Mouse (Mus musculus) adrenal gland, adult (tissue): ENCODE measurements around the gene Lin54.
"Not testable (repeated sequence)": the region's sequence is repeated elsewhere in the genome, so short reads cannot be mapped to it uniquely, and the experiment has no call there.

ENCODE experiments used
- DNase-seq, 2 experiments: peaks; one replicate each; pipeline ENCODE4 v3.0.0; 2022 to 2023; ENCODE audit warnings: low spot score in 1 of 2; ENCODE audit not compliant: inconsistent age in 2 of 2

Lin54 gene

DNA sequence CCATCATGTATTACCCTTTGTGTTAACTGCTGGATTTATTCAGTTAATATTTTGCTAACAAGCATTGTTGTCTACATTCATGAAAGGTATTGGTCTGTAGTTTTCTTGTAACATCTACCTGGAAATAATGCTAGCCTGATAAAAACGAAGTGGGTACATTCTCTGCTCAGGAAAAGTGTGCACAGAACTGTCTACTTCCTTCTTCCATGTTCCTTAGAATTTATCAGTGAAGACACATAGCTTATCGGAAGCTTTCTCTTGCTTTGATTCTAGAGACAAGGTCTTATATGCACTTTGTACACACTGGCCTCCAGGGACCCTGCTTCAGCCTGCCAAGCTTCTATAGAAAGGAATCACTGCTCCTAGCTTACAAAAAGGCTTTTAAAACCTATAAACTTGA lies 11.1 kb downstream of the Lin54 start:
- DNase-seq: no peak

DNA sequence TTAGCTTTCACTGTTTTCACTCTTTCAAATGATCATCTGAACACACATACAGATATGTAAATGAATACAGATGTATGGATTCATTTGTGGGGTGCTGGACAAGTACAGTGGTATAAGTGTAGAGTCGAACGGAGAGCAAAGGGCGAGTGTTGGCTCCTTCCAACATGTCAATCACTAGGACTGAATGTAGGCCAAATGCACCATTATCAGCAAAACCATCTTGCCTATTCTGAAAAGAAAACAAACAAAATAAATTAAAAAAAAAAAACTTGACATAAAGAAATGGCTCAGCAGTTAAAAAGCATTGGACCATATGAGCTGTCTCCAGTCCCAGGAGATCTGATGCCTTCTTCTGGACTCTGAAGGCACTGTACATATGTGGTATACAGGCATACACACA lies 12.2 kb downstream of the Lin54 start:
- DNase-seq: no peak

DNA sequence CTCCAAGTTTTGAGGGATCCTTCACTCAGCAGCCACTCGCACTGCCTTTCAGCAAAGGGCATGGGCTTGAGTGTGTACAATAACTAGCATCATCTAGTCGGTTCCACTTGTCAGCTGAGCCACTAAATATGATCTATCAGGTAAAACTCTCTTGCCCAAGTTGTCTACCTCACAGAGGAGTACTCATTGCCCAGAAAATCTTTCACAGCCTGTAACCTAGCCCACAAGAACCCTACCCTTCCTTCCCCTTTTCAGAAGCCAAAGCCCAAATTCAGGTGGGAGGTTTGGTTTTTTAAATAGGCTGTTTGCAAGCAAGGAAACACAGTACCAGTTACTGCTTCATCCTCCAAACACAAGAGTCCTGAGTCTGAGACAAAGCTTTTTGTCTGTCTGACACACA lies 13.3 kb downstream of the Lin54 start:
- no peak for DNase-seq

DNA sequence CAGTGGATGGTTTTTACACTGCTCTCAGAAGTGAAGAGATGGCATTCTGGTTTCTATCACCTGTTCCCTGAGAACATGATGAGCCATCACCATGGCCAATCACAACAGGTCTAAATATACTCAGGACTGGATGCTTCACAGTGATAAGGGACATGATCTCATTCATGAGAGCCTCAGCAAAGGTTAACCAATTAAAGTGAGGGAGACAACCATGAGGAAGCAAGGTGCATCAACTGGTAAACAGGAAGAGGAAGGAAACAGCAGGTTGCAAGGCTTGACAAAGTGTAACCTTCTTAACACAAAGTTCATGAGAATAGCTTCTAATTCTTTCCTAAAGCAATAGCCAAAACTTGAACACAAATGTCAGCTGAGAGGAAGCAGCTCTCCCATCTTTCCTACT lies 16.9 kb downstream of the Lin54 start:
- no peak for DNase-seq

- no peak for DNase-seq
These were observed 22.8 kb downstream of the Lin54 start for GRCm38 (mm10) chr5:100477604-100478003.

GRCm38 (mm10) chr5:100476328-100476727 lies 24.1 kb downstream of the Lin54 start:
- no peak for DNase-seq

DNA sequence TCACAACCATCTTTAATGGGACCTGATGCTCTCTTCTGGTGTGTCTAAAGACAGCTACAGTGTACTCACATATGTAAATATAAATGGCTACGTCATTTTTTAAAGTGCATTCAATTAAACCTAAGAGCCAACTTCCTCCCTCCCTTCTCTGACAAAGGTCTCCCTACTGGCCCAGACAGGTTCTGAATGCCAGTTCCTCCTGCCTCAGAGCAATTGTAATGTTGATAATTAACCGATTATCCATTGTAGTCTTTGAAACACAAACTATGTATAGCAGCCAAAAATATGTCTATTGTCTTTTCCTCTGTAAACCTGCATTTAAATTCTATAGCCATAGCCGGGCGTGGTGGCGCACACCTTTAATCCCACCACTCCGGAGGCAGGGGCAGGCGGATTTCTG lies 33.1 kb downstream of the Lin54 start:
- no peak for DNase-seq

- DNase-seq: no peak
These were observed 33.8 kb downstream of the Lin54 start for GRCm38 (mm10) chr5:100466624-100467023.

- DNase-seq: no peak
These were observed 38.1 kb downstream of the Lin54 start for GRCm38 (mm10) chr5:100462374-100462773.

DNA sequence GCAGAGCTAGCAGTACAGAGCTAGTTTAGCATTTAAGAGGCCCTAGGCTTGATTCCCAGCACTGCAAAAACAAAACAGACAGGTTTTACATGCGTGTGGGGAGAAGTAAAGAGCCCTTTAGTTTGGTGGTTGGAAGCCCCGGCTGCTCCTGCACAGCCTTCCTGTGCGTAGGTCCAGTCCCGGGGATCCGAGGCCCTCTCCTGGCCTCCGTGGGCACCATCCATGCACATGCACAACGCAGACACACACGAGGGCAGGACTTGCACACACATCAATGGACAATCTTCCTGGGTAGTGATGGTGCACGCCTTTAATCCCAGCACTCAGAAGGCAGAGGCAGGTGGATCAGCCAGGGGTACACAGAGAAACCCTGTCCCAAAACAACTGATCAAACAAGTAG lies 38.9 kb downstream of the Lin54 start:
- no peak for DNase-seq

DNA sequence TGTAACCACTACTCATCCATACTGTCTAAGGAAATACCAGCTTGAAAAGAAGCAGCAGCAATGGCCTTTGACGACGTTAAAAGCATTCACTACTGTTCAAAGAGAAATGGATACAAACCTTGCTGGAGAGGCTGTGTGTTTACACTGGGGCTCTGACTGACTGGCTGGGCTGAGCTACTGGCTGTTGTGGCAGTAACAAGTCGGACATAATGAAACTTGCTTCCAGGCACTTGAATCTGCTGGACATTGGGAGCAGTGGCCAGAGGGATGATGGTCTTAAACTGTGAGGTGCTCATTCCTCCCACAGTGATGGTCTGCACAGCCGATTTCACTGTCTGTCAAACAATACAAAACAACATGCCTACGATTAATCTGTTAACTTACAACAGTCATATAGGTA lies 41.0 kb downstream of the Lin54 start:
- DNase-seq: no peak

- DNase-seq: no peak
These were observed 48.6 kb downstream of the Lin54 start for GRCm38 (mm10) chr5:100451871-100452270.

- no peak for DNase-seq
These were observed 61.6 kb downstream of the Lin54 start for GRCm38 (mm10) chr5:100438796-100439195.

- DNase-seq: no peak
These were observed 62.5 kb downstream of the Lin54 start for GRCm38 (mm10) chr5:100437917-100438316.

DNA sequence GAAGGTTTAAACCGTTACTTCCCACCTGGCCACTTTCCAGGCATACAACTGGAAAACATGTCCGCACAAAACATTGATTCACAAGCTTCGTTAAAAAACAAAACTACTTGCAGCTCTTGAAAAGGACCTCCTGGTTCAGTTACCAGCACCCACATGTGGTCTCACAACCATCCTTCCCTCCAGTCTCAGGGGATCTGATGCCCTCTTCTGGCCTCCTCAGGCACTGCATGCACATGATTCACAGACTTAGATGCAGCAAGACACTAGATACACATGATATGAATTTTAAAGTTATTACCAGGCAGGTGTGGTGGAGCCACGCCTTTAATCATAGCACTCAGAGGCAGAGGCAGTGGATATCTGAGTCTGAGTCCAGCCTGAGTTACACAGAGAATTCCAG lies 63.4 kb downstream of the Lin54 start:
- no peak for DNase-seq

GRCm38 (mm10) chr5:100430966-100431365 lies 69.5 kb downstream of the Lin54 start:
- no peak for DNase-seq

- no peak for DNase-seq
These were observed 70.4 kb downstream of the Lin54 start for GRCm38 (mm10) chr5:100430076-100430390.

DNA sequence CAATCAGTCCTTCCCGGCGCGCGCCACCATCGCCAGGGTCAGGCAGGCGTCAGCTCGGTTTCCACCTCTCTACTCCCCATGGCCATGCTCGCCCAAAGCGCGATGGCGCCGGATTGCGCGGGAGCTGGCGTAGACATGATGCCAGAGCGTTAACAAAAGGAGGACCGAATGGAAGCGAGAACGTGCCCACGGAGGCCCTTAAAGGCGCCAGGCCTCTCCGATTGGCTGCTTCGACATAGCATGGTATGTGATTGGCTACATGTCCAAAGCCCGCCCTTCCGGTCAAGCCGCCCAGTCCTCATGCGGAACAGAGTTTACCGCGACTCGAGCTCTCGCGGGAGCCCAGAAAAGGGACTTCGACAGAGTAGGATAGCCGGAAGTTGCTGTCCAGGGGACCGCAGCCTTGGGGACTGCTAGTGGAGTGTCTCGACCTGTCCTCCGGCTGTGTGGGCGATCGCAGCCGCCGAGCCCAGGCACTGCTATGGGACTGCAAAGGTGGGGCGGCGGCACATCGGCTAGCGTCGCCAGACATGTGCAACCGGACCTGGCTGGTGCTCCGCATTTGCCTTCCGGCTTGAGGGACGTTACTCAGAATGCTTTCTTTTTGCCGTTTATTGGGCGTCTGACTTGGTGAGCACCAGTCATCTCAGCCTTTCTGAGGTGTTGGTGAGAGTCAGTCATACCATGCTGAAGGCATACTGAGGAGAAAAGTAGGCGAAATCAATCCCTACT lies 70.9 kb downstream of the Lin54 start:
- peak; percentile 94 to 96 for DNase-seq

GRCm38 (mm10) chr5:100428734-100429343 lies 71.6 kb downstream of the Lin54 start:
- DNase-seq: no peak

DNA sequence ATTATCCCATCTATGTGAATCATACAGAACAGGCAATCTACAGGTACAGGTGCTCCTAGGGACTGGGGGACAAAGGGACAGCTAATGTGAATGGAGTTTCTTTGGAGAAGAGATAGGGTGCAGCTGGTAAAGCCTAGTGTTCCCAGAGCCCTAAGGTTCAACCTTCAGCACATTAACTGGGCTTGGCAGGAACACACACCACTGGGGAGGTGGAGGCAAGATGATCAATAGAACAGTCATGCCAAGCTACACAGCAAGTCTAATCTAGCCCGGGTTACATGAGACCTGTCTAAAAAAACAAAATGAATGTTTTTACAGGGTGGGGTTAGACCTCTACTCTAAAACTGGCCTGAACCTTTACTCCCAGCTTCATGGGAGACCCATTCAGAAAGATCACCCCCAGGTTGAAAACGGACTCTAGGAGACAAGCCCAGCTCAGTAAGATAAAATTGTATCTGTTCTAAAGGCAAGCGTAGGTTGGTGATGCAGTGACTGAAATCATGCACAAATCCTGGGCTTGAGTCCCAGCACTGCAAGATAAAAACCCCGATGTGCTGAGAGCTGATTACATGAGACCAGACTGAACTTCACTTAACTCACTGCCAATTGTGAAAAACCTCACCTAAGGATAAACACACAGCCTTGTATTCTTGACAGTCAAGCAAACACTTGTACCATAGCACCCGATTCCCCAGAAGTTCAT lies 72.3 kb downstream of the Lin54 start:
- DNase-seq: peak in 1 of 2 experiments; percentile 35

DNA sequence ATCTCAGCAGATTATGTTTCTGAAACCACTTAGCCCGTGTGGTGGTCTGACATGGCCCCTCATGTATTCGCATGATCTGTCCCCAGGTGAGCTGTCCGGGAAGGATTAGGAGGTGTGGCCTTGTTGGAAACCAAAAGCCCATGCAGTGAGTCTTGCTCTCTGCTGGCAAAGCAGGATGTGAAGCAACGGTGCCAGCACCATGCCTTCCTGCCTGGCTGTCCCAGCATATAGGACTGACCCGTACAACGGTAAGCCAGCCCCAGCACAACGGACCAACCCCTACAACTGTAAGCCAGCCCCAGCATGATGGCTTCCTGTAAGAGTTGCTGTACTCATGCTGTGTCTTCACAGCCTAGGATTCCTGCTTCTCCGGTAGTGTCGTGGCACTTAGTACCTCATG lies 73.2 kb downstream of the Lin54 start:
- DNase-seq: no peak

- DNase-seq: not testable (repeated sequence)
These were observed 74.6 kb downstream of the Lin54 start for GRCm38 (mm10) chr5:100425823-100426222.
